Mouse (Mus musculus) liver, embryonic 16.5 days (tissue): ENCODE data around the gene Dusp18. TPM values are rescaled to one million over a fixed set of nuclear protein-coding genes. Genes with fewer than 3 reads are reported as not detected.

Source experiments
- ATAC-seq: fragments of 200-750 bp; cut with Nextera tagmentation; 2 replicates; pipeline ENCODE4 v1.8.0; 2017; ENCODE audit warnings: low read depth, mild to moderate bottlenecking, moderate number of reproducible peaks, moderate library complexity
- H3K27ac ChIP-seq: fragments of 300-500 bp; sonication (generic); 2 replicates; pipeline ENCODE4 v1.5.1; 2014; ENCODE audit warnings: mild to moderate bottlenecking, low read length
- H3K27me3 ChIP-seq: fragments of 300-500 bp; sonication (generic); 2 replicates; pipeline ENCODE4 v1.6.1; 2014; ENCODE audit warnings: low read depth, low read length, mixed read lengths; ENCODE audit not compliant: control insufficient read depth, insufficient read depth
- H3K36me3 ChIP-seq: fragments of 300-500 bp; sonication (generic); 2 replicates; pipeline ENCODE4 v1.6.1; 2014; ENCODE audit warnings: mild to moderate bottlenecking; ENCODE audit not compliant: control insufficient read depth, insufficient read depth
- H3K4me1 ChIP-seq: fragments of 300-500 bp; sonication (generic); 2 replicates; pipeline ENCODE4 v1.6.1; 2014; ENCODE audit warnings: low read depth, low read length, mixed read lengths; ENCODE audit not compliant: control insufficient read depth
- H3K4me2 ChIP-seq: fragments of 300-500 bp; sonication (generic); 2 replicates; pipeline ENCODE4 v1.6.1; 2014; ENCODE audit warnings: low read depth, low read length, mixed read lengths
- H3K4me3 ChIP-seq: fragments of 300-500 bp; sonication (generic); 2 replicates; pipeline ENCODE4 v1.5.1; 2014; ENCODE audit warnings: low read depth, mild to moderate bottlenecking, low read length
- H3K9ac ChIP-seq: fragments of 300-500 bp; sonication (generic); 2 replicates; pipeline ENCODE4 v1.6.1; 2014; ENCODE audit warnings: low read depth, low read length
- H3K9me3 ChIP-seq: fragments of 300-500 bp; sonication (generic); replicated peaks from 2 replicates; pipeline ENCODE4 v1.6.1; 2016; ENCODE audit warnings: low read length; ENCODE audit not compliant: control insufficient read depth
- WGBS: fragments of 180-500 bp; shearing (Covaris S2); extraction: QIAGEN DNeasy Blood & Tissue Kit; methylation state at CpG from one replicate; pipeline ENCODE4 v1.1.7; 2014; ENCODE audit not compliant: insufficient replicate concordance; 5-methylcytosine and 5-hydroxymethylcytosine counted together
- polyA plus RNA-seq: library from polyadenylated mRNA; unstranded; fragments of >200 nt; fragmentation: Nextera tagmentation; extraction: Ambion mirVana; gene quantifications from 2 replicates; pipeline ENCODE4 v1.2.1, GENCODE M21; 2015

The Dusp18 gene
- polyA plus RNA-seq, 1 experiment from 2014 or later, result 0.28 TPM

DNA sequence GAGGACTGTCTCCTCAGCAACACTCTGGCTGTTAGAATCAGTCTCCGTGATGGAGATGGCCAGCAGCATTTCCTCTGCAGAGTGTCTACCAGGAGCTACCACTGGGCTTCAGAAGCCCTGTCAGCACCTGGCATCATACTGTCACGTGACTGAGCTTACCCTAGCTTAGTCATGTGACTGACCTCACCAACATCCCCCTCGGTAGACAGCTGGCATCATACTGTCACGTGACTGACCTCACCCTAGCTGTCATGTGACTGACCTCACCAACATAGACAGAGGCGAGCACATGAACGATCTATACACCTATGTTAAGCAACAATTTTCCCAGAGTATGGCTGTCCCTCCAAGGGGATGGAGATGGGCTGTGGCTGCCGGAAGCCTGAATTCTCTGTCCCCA, 16.4 kb upstream of the Dusp18 start:
- ATAC-seq, result no peak
- H3K9me3 ChIP-seq, result no peaks in the 10 kb centered on the region
- 57% methylated on average over 7 of the region's 7 CpGs for WGBS

DNA sequence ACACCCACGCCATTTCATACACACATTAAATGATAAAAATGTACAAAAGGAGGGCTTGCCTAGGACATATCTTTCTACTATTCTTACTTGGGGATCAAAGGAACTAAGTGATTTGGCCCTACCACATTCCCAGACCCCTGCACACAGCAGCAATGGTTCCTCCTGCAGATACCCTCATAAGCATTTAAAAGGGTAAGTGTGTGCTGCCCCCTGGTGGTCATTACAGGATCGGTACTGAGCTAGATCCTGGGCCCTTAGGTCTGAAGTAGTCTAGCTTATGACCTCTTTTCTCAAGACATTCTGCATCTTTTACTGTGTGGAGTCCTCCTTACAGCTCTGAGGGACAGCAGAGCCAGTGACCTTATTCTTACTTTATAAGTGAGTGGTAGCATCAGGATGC, 15.2 kb upstream of the Dusp18 start:
- H3K9me3 ChIP-seq, result no peaks in the 10 kb centered on the region
- H3K9ac ChIP-seq, result no peak overlapping the region
- 40% methylated on average over 2 of the region's 2 CpGs for WGBS
- no peak overlapping the region for H3K4me2 ChIP-seq
- no peaks in the 10 kb centered on the region for H3K36me3 ChIP-seq
- no peak for ATAC-seq
- no peak overlapping the region for H3K27ac ChIP-seq
- no peak overlapping the region for H3K4me3 ChIP-seq
- no peaks in the 10 kb centered on the region for H3K27me3 ChIP-seq
- no peaks in the 10 kb centered on the region for H3K4me1 ChIP-seq

More for the DNA sequence above, 16.4 kb upstream of the Dusp18 start:
- Histone ChIP-seq H3K4me2 (no peak overlapping the region), H3K4me3 (no peak overlapping the region), H3K9ac (no peak overlapping the region), H3K4me1 (no peaks in the 10 kb centered on the region), H3K27ac (no peak overlapping the region), H3K36me3 (no peaks in the 10 kb centered on the region), H3K27me3 (no peaks in the 10 kb centered on the region)

DNA sequence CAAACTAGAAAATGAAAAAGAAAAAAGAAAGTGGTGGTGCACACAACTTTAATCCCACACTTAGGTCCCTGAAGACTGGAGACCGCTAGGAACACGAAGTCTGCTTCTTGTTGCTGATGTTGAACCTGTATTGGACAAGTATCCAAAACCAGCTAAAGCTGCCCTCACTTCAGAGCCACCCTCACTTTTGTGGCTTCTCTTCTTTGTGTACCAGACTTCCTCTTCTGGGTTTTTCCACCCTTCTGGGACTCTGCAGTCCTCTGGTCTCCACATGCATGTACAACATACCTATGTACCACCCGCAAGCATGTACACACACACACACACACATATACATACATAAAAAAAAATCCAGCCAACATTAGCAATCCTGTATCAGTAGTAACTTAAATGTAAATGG, 11.3 kb upstream of the Dusp18 start:
- no peak overlapping the region for H3K27ac ChIP-seq
- no peaks in the 10 kb centered on the region for H3K9me3 ChIP-seq
- H3K27me3 ChIP-seq, result no peaks in the 10 kb centered on the region
- no peak overlapping the region for H3K9ac ChIP-seq
- WGBS, result 46% methylated on average over 3 of the region's 3 CpGs
- H3K4me1 ChIP-seq, result peaks cover 8% of the 10 kb centered on the region
- no peaks in the 10 kb centered on the region for H3K36me3 ChIP-seq
- H3K4me2 ChIP-seq, result no peak overlapping the region
- H3K4me3 ChIP-seq, result no peak overlapping the region
- no peak for ATAC-seq

DNA sequence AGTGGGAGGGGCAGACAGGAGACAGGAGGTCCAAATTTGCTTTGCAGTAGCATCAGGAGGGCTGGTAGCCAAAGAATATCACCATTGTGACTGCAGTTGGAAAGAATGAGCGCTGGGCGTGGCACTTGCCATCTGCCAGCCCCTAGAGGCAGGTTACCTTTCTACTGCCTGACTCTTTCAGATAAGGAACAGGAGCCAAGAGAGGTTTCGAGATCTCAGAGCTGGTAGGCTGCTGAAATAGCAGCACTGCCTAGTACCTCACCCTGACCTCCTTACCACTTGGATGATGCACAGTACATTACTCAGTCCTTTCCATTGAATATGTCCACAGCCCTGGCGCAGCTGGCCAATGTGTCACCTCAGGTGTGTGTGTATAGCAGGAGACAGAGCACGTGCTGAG, 7.7 kb upstream of the Dusp18 start:
- H3K36me3 ChIP-seq, result no peaks in the 10 kb centered on the region
- peak; percentile 75 for ATAC-seq
- H3K4me3 ChIP-seq, result no peak overlapping the region
- no peak overlapping the region for H3K9ac ChIP-seq
- no peak overlapping the region for H3K27ac ChIP-seq
- 42% methylated on average over 5 of the region's 5 CpGs for WGBS
- H3K27me3 ChIP-seq, result no peaks in the 10 kb centered on the region
- H3K4me1 ChIP-seq, result peaks cover 8% of the 10 kb centered on the region
- H3K4me2 ChIP-seq, result no peak overlapping the region
- H3K9me3 ChIP-seq, result no peaks in the 10 kb centered on the region

DNA sequence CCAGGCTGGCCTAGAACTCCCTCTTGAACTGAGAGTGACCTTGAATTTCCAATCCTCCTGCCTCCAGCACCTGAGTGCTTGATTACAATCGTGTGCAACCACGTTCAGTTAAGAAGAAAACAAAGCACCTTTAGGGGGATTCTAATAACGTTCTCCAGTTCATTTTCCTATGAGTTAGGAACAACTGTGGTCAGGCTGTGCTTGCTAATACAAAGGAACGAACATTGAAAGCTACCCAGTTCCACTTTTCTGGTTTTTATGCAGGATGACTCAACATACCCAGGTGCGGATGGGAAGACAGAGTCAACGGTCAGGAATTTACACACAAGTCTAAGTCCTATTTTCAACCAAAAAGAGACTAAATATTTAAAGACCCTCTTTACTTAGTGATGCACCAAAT, 1.1 kb upstream of the Dusp18 start:
- peaks cover 7% of the 10 kb centered on the region for H3K4me1 ChIP-seq
- H3K9me3 ChIP-seq, result no peaks in the 10 kb centered on the region
- H3K27ac ChIP-seq, result no peak overlapping the region
- no peaks in the 10 kb centered on the region for H3K36me3 ChIP-seq
- ATAC-seq, result no peak
- no peak overlapping the region for H3K4me3 ChIP-seq
- H3K4me2 ChIP-seq, result no peak overlapping the region
- WGBS, result 53% methylated on average over 6 of the region's 6 CpGs
- no peak overlapping the region for H3K9ac ChIP-seq
- H3K27me3 ChIP-seq, result no peaks in the 10 kb centered on the region

DNA sequence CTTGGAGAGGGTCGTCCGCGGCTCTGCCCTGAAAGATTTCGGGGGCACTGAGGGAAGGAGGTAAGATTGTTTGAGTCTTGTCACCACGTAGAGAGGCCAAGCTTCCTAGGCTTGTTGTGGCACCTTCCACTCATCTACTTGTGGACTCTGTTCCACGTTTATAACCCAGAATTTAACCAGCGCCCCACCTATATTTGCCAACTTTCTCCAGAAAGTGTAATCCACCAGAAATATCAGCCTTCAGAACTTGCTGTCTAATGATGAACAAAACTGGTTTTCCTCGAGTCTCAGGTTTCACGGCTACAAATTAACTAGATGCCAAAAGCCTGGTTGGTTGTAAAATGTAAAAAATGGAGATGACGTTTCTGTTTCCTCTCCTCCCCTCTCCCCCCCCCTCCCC, 418 bp downstream of the Dusp18 start:
- no peak for ATAC-seq
- H3K4me2 ChIP-seq, result peak overlapping the region; percentile 77
- no peak overlapping the region for H3K27ac ChIP-seq
- no peaks in the 10 kb centered on the region for H3K9me3 ChIP-seq
- WGBS, result 3% methylated on average over 10 of the region's 10 CpGs
- H3K9ac ChIP-seq, result peak overlapping the region; percentile 14; the same call in 1 of the 2 replicates
- peaks cover 7% of the 10 kb centered on the region for H3K4me1 ChIP-seq
- H3K4me3 ChIP-seq, result peak overlapping the region; percentile 59
- H3K36me3 ChIP-seq, result no peaks in the 10 kb centered on the region
- no peaks in the 10 kb centered on the region for H3K27me3 ChIP-seq

DNA sequence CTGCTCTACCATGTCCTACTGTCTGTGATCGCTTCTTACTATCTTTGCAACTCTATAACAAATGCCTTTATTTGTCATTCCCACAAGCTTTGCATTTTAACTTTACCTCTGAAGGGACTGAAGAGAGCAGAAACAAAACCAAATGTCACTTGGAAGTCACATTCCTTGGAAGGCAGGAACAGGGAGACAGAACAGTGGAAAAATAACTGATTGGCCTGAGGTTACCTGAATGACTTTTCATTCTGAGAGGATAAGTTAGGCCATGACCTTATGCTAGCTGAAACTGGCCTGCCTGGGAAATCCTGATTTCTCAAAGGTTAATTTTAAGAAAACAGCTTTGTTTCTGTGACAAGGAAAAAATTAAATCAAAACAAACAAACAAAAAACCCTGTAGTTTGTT, 893 bp downstream of the Dusp18 start:
- Histone ChIP-seq H3K27me3 (no peaks in the 10 kb centered on the region), H3K9ac (no peak overlapping the region), H3K4me2 (no peak overlapping the region), H3K4me3 (no peak overlapping the region), H3K36me3 (no peaks in the 10 kb centered on the region), H3K27ac (no peak overlapping the region), H3K4me1 (peaks cover 7% of the 10 kb centered on the region), H3K9me3 (no peaks in the 10 kb centered on the region)
- no peak for ATAC-seq
- WGBS, result 73% methylated on average over 1 of the region's 1 CpGs

DNA sequence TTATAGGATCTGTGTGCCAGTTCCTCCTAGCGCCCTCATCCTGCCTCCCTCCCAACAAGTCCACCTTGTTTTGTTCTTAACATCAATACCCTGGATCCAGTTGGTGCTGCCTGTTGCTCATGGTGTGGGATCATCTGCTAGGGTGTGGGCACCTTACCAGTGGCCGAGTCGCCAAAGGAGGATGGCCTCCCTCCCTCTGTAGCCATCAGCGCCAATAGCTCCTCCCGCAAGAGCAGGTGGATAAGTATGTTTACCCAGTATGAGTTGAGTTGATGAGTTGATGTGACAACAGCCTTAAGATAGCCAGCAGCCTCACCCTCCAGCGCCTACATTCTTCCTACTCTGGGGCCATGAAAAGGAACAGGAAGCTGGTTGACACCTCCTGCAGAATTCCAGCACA, 5.3 kb downstream of the Dusp18 start:
- WGBS, result 58% methylated on average over 6 of the region's 6 CpGs
- H3K4me1 ChIP-seq, result peaks cover 3% of the 10 kb centered on the region
- ATAC-seq, result no peak

DNA sequence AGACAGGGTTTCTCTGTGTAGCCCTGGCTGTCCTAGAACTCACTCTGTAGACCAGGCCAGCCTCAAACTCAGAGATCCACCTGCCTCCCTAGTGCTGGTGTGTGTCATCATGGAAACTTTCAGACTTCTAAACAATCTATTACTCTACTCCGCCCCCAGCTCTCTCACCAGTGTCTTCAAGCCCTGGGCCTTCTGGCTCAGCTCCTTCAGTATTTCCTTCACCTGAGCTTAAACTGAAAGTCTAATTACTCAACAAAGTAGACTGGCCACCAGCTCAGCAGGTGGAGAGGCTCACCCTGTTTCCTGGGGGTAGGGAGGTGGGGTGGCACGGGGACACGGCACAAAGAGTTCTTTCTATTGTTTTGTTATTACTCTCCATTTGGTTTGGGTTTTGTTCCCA, 7.5 kb downstream of the Dusp18 start:
- Histone ChIP-seq H3K36me3 (no peaks in the 10 kb centered on the region), H3K27ac (no peak overlapping the region), H3K4me2 (no peak overlapping the region), H3K4me3 (no peak overlapping the region), H3K9me3 (no peaks in the 10 kb centered on the region), H3K9ac (no peak overlapping the region), H3K27me3 (no peaks in the 10 kb centered on the region), H3K4me1 (no peaks in the 10 kb centered on the region)
- ATAC-seq, result no peak
- WGBS, result 71% methylated on average over 3 of the region's 3 CpGs

More for the DNA sequence above, 5.3 kb downstream of the Dusp18 start:
- Histone ChIP-seq H3K27me3 (no peaks in the 10 kb centered on the region), H3K4me3 (no peak overlapping the region), H3K4me2 (no peak overlapping the region), H3K27ac (no peak overlapping the region), H3K36me3 (no peaks in the 10 kb centered on the region), H3K9ac (no peak overlapping the region), H3K9me3 (no peaks in the 10 kb centered on the region)

DNA sequence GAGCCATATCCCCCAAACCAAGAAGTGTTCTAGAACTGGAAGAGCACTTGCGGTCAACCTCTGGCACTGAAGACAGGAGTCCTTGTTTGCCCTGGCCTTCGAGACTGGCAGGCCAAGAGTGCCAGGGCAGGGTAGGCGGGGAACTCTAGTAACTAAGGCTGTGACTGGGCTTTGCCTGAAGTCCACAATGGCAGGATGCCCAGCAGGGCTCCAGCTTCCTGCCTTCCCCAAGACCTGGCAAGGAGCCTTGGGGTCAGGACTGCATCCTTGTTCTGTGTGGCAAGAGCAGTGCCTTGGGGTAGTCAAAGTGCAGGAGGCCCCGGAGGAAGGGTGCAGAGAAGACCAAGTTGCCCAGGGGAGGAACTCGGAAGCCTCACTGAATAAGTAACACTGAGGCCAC, 8.0 kb downstream of the Dusp18 start:
- Histone ChIP-seq H3K4me3 (no peak overlapping the region), H3K4me2 (no peak overlapping the region), H3K9ac (no peak overlapping the region), H3K27ac (no peak overlapping the region), H3K27me3 (no peaks in the 10 kb centered on the region), H3K9me3 (no peaks in the 10 kb centered on the region), H3K4me1 (no peaks in the 10 kb centered on the region), H3K36me3 (no peaks in the 10 kb centered on the region)
- no peak for ATAC-seq
- 60% methylated on average over 5 of the region's 5 CpGs for WGBS
